Mouse (Mus musculus) embryo, embryonic 11.5 days (tissue): ENCODE measurements around the gene Rpusd3.
A peak's percentile ranks its signal among the peaks of the same experiment; 100 is the strongest.

ENCODE experiments used
- DNase-seq: peaks from one replicate; pipeline ENCODE4 v3.0.0-alpha.2; 2012; ENCODE audit warnings: low read depth, low spot score

The Rpusd3 gene

DNA sequence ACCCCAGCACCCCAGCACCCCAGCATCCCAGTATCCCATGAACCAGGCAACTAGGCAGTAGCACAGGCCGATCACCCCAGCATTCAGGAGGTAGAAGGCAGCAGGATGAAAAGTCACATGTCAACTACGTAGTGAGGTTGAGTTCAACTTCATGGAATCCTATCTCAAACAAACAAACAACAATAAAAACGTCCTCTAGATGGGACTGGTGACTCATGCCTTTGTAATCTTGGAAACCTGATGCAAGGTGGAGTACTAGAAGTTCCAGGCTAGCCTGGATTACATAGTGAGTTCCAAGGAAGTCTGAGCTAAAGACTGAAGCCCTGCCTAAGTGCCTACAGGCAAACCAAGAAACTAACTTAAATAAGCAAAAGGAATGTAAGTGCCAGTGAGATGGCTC, 11.7 kb upstream of the Rpusd3 start:
- no peak for DNase-seq

DNA sequence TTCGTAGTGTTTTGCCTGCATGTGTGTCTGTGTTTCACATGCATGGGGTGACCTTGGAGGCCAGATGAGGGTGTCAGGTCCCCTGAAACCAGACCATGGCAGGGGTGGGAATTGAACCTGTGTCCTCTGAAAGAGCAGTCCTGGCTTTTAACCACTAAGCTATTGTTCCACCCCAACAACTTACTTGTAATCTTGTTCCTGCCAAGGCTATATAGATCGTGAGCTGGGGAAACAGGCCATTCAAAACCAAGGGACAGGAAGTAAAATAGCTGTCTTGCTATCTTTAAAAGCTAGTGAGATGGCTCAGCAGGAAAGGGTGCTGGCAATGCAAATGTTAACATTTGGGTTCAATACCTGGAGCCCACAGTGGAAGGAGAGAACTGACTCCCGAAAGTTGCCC, 10.8 kb upstream of the Rpusd3 start:
- DNase-seq, result no peak

DNA sequence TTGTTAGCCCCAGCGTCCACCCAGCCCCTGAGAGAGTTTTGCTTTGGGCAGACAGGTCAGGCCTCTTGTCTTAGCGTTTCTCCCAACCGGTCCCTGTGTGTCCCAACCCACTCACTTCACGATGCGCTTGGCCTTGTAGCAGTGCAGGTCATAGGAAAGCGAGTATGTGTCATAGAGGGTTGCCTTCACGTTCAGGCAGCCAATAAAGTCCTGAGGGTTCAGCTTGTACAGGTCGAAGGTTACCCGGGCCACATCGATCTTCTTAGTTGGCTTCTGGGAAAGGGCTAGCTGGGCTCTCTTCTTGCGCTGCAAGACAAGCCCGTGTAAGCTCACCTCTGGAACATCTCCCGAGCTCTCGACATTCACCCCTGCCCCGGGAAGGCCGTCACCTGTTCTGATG, 8.9 kb upstream of the Rpusd3 start:
- no peak for DNase-seq

DNA sequence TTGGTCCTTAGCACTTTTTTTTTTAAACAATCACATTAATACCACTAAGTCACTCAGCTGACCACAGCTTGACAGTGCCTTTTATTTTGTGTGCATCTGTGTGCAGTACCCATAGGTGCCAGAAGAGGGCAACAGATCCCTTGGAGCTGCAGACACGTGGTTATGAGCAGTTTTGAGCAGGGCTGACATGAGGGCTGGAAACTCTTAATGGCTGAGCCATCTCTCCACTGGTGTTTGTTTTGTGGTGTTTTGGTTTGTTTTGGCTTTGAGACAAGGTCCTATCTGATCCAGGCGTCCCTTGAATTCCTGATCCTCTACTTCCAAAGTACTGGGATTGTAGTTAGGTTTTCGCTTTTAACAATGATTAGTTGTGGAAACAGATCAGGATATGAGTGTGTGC, 8.3 kb upstream of the Rpusd3 start:
- peak; percentile 17 for DNase-seq

DNA sequence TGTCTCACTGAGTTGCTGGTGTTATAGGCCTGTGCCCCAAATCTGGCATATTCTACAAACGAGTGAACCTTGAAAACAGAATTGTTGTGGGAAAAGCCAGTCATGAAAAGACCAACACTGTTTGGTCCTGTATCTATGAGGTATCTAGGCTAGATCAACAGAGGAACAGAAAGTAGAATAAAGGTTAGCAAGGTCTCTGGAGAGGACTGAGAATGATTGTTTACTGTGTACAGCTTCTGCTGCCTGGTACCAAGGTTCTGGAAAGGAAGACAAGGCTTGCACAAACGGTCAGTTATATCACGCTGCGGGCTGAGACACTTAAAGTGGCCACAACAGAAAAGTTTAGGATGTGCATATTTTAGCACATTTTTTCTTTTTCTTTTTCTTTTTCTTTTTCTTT, 7.6 kb upstream of the Rpusd3 start:
- DNase-seq, result no peak

DNA sequence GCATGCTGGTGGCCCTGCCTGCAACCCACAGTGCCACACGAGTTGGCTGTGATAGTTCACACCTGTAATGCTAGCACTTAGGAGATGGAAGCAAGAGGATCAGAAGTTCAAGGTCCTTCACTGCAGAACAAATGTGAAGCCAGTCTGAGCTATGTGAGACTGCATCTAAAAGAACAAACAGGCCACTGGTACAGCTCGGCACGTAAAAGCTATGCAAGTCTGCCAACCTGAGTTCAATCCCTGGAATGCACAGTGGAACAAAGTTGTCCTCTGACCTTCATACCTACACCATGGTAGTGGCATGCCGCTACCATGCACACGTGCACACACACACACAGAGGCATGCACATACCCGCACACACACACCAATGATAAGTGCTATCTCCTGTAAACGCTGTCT, 5.0 kb upstream of the Rpusd3 start:
- no peak for DNase-seq

DNA sequence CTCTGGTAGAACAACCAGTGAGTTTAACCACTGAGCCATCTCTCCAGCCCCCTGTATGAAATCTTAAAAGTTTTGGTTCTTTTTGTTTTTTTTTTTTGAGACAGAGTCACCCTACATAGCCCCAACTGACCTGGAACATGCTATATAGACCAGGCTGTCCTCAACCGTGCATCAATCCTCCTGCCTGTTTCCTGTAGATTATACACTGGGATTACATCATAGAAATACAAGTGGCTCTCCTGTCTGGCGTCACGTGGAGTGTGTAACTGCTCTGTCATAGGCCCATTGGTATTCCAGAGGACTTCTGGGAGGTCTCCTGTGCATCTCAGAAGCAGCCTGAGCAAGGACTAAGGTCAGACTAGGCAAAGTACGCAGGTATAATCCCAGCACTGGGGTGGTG, 3.9 kb upstream of the Rpusd3 start:
- no peak for DNase-seq

DNA sequence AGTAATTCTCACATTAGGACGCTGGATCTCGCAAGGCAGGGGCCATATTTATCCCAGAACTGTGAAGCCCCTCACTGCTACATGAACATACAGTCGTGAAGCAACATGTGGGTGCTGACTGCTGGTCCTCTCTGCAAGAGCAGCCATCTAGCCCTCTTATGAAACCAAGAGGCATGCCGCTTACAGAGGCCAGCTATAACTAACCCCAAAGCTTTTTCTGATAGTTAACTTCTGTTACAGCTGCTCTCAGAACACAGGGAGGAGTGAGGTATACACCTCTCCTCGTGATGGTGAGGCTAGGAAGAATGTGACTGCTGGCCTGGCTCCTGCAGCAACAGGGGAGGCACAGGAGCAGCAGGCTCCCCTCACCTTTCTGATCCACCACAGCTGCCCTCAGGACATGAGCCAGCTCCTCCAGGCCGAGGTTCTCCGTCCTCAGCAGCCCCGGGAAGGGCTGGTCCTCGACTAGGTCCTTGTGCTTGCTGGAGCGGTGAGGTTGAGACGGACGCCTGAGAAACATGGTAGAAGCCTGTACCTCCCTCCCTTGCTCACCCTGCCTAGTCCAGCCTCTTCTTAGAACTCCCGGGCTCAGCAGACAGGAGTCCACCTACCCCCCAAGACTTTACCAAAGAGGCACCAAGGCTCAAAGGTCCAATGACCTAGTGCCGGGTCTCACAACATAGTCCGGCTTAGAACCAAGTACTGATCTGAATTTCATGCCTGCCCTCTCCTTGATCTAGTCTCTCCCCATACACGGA, 520 bp downstream of the Rpusd3 start:
- DNase-seq, result no peak

DNA sequence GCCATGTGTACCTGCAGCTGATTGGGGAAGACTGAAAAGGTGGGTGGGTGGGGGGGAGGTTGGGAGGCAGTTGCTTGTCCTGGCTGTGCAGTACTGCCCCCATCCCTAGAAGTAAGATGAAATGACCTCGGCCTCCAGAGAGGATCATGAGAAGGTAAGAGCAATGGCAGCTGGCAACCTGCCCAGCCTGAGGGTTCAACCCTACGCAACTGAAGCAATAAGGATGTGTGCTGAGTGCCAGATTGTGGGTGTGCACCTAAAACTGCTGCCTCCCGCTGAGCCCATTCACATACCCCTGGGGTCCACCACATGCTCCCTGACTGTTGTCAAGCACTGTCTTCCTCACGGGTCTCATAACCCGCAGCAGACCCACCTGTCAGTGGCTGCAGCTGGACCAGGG, 2.7 kb downstream of the Rpusd3 start:
- DNase-seq, result no peak

DNA sequence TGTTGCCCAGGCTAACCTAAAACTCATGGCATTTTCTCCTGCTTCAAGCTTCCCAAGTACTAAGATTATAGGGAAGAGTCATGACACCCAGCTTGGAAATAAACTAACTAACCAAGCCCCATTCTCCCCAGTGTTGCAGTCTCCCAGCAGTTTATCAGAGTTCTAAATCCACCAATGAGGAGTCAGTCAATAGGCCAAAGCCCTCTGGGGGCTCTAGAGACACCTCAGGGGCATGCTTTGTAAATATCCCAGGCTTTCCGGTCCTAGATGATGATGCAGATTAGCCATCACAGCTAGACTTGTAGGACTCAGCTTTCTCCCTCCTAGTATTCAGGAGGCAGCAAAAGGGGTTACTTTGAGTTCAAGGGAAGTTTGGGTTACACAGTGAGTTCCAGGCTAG, 9.1 kb downstream of the Rpusd3 start:
- no peak for DNase-seq

DNA sequence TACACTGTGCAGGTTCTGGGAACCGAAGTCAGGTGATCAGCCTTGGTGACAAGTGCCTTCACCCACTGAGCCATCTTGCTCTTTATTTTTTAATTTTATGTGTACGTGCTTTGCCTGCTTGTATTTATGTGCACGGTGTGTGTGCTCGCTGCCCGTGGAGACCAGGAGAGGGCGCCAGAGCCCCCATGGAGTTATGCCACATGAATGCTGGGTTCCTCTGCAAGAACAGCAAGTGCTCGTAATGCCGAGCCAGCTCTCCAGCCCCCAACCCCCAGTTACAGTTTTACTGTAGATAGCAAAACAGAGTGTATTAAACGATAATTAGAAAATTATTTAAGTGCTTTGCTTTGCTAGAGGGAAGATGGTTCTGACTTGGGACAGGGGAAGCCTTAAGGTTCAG, 12.5 kb downstream of the Rpusd3 start:
- no peak for DNase-seq

DNA sequence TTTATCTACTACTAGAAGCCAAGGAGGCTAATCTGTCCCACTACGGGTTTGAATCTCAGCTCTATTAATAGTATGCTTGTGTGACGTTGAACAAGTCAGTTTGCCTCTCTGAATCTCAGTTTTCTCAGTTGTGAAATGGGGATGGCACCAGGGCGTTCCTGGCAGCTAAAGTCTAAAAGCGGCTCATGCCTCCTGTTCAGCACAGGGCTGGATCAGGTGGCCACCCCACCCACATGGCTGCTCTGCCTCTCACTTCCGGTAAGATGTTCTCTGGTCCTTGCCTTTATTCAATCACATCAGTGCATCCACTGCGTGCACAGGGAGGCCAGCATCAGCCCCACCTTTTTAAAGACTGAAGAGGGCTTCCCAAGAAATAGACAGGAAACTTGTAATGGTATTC, 13.7 kb downstream of the Rpusd3 start:
- no peak for DNase-seq

DNA sequence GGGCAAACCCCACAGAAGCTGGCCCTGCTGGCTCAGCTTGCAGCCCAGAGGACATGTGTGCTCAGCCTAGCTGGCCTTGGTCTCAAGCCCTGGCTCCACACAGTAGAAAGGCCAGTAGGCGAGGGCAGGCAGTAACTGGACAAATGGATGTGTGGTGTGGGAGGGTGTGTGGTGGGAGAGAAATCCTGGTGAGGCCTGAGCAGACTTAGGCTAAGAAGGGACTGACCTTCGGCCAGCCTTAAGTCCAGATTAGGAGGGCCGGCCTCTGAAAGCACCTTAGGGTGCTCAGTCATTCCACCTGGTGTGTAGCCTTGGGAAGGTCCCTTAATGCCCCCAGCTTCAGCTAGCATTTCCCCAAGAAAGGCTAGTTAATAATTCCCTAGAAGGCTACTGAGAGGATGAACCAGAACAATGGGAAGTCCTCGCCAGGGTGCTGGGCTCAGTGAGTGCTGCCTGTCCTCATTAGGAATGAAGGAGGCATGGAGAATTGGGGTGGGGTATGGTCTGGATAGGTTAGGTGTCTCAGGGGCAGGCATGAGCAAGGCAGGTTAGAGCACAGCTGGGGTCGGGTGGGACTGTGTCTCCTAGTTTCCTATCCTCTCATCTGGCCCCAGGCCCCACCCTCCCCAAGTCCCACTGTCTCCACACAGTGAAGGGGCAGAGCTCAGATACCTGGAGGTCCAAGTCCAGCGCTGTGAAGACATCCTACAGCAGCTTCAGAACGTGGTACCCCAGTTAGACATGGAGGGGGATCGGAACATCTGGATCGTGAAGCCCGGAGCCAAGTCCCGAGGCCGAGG, 14.3 kb downstream of the Rpusd3 start:
- DNase-seq, result no peak

DNA sequence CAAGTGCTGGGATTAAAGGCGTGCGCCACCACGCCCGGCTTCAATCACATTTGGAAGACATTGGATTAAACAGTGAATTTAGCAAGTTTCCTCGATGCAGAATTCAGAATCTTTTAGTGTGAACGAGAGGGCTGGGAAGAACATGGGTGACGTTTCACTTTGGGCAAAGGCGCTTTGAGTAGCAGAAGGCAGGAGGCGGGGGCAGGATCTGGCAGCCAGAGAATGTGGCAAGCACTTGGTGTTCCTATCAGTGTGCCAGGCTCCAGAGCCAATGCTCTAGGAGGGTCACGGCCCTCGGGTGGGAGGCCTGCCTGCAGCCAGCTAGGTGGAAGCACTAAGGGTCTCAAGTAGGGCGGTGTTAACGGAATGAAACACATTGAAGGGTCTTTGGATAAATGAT, 17.0 kb downstream of the Rpusd3 start:
- no peak for DNase-seq

DNA sequence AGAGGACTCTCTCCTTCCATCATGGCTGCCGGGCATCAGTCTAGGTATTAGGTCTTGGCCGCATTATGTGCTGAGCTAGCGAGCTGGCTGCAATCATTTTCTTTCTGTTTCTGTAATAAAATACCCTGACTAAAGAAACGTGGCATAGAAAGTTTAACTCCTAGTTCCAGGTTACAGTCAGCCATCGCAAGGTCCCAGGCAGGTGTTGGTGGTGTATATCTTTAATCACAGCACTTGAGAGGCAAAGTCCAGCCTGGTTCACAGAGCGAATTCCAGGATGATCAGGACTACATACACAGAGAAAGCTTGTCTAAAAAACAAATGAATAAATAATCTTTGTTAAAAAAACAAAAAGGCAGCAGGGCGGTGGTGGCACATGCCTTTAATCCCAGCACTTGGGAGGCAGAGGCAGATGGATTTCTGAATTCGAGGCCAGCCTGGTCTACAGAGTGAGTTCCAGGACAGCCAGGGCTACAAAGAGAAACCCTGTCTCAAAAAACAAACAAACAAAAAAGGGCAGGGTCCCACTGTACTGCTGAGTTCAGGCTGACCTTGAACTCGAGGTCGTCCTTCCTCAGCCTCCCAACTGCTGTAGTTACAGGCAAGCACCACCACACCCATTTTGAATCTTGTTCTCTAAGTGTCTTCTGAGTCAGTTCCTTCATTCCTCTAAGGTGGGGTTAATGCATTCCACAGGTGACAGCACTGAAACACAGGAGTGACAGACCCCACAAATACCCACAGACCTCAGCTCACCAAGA, 22.7 kb downstream of the Rpusd3 start:
- DNase-seq, result no peak

DNA sequence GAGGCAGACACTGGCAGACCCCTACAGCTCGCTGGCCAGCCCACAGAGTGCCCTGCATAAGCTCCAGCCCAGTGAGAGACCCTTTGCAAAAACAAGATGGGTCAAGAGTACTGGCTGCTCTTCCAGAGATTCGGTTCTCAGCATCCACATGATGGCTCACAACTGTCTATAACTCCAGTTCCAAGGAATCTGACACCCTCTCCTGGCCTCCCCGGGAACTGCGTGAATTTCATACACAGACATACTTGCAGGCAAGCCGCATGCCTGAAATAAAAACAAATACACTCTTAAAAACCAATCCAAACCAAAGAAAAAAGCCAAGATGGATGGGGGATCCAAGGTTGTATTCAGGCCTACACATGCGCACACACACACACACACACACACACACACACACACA, 23.6 kb downstream of the Rpusd3 start:
- no peak for DNase-seq

DNA sequence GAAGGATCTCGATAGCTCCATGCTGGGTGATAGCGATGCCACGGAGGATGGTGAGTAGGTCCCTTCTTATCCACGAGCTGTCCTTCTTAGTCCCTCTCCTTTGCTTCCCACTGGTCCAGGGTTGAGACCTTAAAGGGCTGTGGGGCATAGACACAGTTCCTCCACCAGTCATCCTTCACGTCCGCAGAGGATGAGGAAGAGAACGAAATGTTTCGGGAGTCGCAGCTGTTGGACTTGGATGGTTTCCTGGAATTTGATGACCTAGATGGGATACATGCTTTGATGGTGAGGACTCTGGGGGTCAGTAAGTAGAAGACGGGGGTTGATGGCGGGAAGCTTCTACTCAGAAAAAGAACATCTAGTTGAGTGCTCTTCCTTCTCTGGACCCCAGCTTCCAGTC, 24.3 kb downstream of the Rpusd3 start:
- DNase-seq, result no peak

DNA sequence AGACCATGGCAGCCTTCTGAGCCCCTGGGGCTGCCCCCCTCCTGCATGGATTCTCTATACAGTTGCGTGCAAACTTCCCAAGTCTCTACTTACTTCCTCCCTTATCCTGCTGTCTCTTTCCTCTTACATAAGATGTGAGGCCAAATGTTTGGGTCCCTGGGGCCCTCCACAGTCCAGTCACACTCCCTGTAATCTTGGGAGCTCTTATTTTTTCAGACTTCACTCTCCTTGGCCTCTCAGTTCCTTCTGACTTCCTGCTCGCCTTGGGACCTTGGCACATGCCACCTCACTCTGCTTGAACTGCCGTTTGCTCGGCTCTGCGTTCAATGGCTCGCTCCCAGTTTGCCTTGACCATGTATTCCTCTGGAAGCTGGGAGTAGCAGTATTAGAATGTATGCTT, 25.2 kb downstream of the Rpusd3 start:
- DNase-seq, result no peak

DNA sequence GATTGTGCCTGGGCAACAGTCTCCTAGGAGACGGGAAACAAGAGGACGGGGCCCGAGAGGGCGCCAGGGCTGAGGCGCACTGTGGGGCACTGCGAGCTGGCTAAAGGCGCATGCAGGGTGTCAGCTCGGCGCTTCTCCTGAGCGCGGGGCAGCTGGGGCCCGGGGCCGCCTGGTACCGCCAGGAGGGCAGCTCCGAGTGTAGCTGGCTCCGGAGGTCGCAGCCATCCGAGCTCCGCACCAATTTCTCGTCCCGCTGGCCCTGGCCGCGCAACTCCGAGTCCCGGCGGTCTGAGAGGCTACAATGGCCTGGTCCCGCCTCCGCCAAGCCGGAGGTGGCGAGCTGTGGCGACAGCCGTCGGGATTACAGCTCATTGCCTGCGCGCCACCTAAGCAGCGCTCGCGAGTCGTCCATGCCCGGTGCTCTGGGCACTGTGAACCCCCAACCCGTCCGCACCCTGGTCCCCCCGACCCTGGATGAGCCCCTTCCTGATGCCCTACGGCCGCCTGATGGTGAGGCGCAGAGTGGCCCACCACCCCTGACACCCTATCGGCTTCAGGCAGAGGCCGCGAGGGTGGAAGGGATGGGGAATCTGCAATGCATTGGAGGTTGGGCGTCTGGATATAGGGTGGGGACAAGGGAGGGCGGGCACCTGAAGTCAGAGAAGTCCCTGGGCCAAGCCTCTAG, 26.6 kb downstream of the Rpusd3 start:
- peak; percentile 50 for DNase-seq

DNA sequence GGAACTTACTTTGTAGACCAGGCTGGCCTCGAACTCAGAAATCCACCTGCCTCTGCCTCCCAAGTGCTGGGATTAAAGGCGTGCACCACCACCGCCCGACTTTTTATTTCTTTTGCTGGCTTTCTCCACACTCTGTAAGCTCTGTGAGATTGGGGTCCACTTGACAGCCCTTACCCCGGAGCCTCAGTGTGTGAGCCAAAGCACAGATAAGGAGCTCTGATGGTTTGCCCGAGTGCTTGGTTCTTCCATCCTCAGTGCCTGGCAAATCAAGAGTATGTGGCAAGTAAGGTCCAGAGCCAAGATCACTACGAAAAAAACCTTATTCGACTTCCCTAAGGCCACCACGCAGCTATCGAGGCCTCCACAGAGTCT, 27.1 kb downstream of the Rpusd3 start:
- no peak for DNase-seq

DNA sequence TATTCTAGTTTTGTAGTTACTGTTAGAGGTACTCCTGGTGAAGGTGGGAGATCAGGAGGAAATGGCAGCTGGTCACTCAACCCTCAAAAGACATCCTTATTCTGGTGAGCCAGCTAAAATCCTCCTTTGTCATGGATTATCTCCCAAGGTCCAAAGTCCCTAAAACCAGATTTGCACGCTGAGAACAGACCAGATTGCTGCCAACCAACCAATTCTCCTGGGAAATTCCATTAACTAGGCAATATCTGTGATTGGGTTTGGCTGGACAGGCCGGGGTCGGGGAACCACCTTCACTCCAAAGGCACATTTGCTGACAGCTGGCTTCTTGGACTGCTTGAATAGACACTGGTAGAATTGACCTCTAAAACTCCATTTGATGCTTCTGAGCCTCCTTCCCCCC, 28.4 kb downstream of the Rpusd3 start:
- DNase-seq, result no peak

DNA sequence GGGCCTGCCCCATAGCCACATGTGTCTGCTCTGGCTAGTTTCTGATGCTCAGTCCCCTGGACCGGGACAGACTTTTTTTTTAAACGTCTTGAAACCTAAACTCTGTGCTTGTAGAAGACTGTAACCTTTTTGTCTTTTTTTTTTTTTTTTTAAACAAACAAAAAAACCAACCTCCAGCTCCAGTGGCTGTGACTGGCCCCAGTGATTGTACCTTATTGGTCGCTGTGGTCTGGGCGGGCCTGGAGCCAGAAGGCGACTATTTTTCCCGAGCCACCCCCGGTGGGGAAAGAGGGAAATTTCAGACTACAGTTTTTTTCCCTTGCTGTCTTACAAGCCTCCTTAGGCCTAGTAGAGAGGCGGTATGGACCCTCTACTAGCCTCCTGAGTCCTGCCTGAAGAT, 30.2 kb downstream of the Rpusd3 start, which contains the start of gene Ttll3:
Ttll3 (plus strand) TSS at position 301 of the 400 bp plus-strand sequence.
- no peak for DNase-seq
